Mouse (Mus musculus): ENCODE measurements at regions not wholly inside any gene's neighbourhood (a gene's known extent, or its start where the extent isn't known, plus 50 kb on each side); places are given as distances from the start of the nearest gene placed in this dataset.

DNA sequence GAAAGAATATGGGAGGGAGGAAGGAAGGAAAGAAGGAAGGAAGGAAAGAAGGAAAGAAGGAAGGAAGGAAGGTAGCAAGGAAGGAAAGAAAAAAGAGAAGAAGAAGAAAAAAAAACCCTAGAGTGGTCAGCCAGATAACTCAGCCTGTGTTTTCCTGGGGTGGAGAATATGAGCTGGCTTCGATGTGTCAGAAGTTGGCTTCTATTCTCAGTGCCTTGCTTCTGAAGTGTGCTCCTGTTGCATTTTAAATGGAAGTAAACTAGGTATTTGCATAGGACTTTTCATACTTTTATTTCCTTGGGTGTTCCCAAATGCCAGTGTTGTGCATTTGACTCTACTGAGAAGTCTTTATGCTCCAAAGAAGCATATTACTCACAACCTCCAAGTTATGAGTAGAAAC is 515.7 kb upstream of the Tnc start:
- TF ChIP-seq CTCF (IDR thresholded peaks at IDR 0.05; ENCODE audit: low read depth) (no peak), EP300 (IDR thresholded peaks at IDR 0.05; ENCODE audit: low read depth) (no peak)
